Mouse (Mus musculus) heart, adult 2 months (tissue): ENCODE data around the gene Dnase2a.

Experiments used
- CTCF ChIP-seq: fragments of 200-600 bp; IDR thresholded peaks from 2 replicates; pipeline ENCODE4 v1.8.1; 2022; ENCODE audit warnings: antibody characterized with exemption, mild to moderate bottlenecking, moderate library complexity
- EP300 ChIP-seq: fragments of 200-500 bp; IDR thresholded peaks from 2 replicates; pipeline ENCODE4 v1.6.1; 2011; ENCODE audit warnings: low read depth, low read length, control low read depth; ENCODE audit not compliant: insufficient read depth

DNA sequence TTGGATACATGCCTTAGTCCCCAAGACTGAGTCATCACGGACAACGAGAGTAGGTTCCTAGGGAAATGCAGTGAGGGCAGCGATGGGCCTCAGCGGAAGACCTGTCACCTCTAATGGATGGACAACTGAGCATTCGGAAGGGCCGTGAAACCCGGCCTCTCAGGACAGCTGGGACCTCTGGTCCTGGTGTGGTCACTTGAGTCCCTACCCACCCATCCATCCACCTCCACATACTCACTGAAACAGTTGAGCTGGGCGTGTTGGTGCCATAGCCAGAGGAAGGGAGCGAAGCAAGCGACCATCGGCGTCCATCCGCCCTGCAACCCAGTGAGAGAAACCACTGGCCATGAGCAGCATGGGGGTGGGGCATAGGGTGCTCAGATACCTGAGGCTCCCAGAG, 22.2 kb downstream of the Dnase2a start:
- TF ChIP-seq EP300 (no peak), CTCF (no peak)
